Mouse (Mus musculus) kidney, postnatal 10 days (tissue): ENCODE results near the gene Ccdc34.
"Not testable (repeated sequence)": the region's sequence is repeated elsewhere in the genome, so short reads cannot be mapped to it uniquely, and the experiment has no call there.

Source experiments
- DNase-seq: peaks from one replicate; pipeline ENCODE4 v3.0.0; 2021; ENCODE audit warnings: mixed read lengths

Gene Ccdc34

GRCm38 (mm10) chr2:110082975-110083374 is 65.4 kb downstream of the Ccdc34 start:
- DNase-seq: no peak

GRCm38 (mm10) chr2:110085701-110086143 is 68.1 kb downstream of the Ccdc34 start:
- peak; percentile 60 for DNase-seq

GRCm38 (mm10) chr2:110114133-110114532 is 96.5 kb downstream of the Ccdc34 start:
- no peak for DNase-seq

GRCm38 (mm10) chr2:110129396-110129795 is 111.8 kb downstream of the Ccdc34 start:
- no peak for DNase-seq

- no peak for DNase-seq
Observed at GRCm38 (mm10) chr2:110131573-110131972, 114.0 kb downstream of the Ccdc34 start.

- no peak for DNase-seq
Observed at GRCm38 (mm10) chr2:110133356-110134115, 115.9 kb downstream of the Ccdc34 start.

- peak; percentile 19 for DNase-seq
Observed at GRCm38 (mm10) chr2:110134765-110135594, 117.4 kb downstream of the Ccdc34 start.

GRCm38 (mm10) chr2:110137291-110137690 is 119.7 kb downstream of the Ccdc34 start:
- DNase-seq: no peak

GRCm38 (mm10) chr2:110138096-110138495 is 120.5 kb downstream of the Ccdc34 start:
- DNase-seq: no peak

- not testable (repeated sequence) for DNase-seq
Observed at GRCm38 (mm10) chr2:110147980-110148379, 130.4 kb downstream of the Ccdc34 start.

- no peak for DNase-seq
Observed at GRCm38 (mm10) chr2:110149246-110149645, 131.6 kb downstream of the Ccdc34 start.

- no peak for DNase-seq
Observed at GRCm38 (mm10) chr2:110156321-110156720, 138.7 kb downstream of the Ccdc34 start.

- no peak for DNase-seq
Observed at GRCm38 (mm10) chr2:110165003-110165402, 147.4 kb downstream of the Ccdc34 start.

GRCm38 (mm10) chr2:110167694-110168093 is 150.1 kb downstream of the Ccdc34 start:
- DNase-seq: no peak

- no peak for DNase-seq
Observed at GRCm38 (mm10) chr2:110168361-110168760, 150.7 kb downstream of the Ccdc34 start.

- DNase-seq: peak; percentile 23
Observed at GRCm38 (mm10) chr2:110172456-110172855, 154.8 kb downstream of the Ccdc34 start.

- peak; percentile 38 for DNase-seq
Observed at GRCm38 (mm10) chr2:110173818-110174247, 156.2 kb downstream of the Ccdc34 start.

- no peak for DNase-seq
Observed at GRCm38 (mm10) chr2:110176761-110177400, 159.3 kb downstream of the Ccdc34 start.

GRCm38 (mm10) chr2:110177406-110177805 is 159.8 kb downstream of the Ccdc34 start:
- DNase-seq: no peak

- peak; percentile 84 for DNase-seq
Observed at GRCm38 (mm10) chr2:110177879-110178278, 160.3 kb downstream of the Ccdc34 start.

GRCm38 (mm10) chr2:110179669-110180315 is 162.2 kb downstream of the Ccdc34 start:
- DNase-seq: peak; percentile 56

GRCm38 (mm10) chr2:110180316-110180670 is 162.7 kb downstream of the Ccdc34 start:
- DNase-seq: peak; percentile 30

GRCm38 (mm10) chr2:110181666-110182065 is 164.0 kb downstream of the Ccdc34 start:
- peak; percentile 22 for DNase-seq
